Mouse (Mus musculus) liver, embryonic 13.5 days (tissue): ENCODE data around the gene Cyfip2. TPM values are rescaled to one million over a fixed set of nuclear protein-coding genes. Genes with fewer than 3 reads are reported as not detected.

Experiments used
- ATAC-seq: fragments of 200-750 bp; cut with Nextera tagmentation; 2 replicates; pipeline ENCODE4 v1.8.0; 2017; ENCODE audit warnings: low read depth, mild to moderate bottlenecking, moderate number of reproducible peaks, moderate library complexity
- DNase-seq: peaks from one replicate; pipeline ENCODE4 v3.0.0; 2022
- H3K27ac ChIP-seq: fragments of 300-500 bp; sonication (generic); 2 replicates; pipeline ENCODE4 v1.5.1; 2015; ENCODE audit warnings: moderate library complexity, mild to moderate bottlenecking, inconsistent platforms
- H3K27me3 ChIP-seq: fragments of 300-500 bp; sonication (generic); 2 replicates; pipeline ENCODE4 v1.6.1; 2015; ENCODE audit warnings: mild to moderate bottlenecking, inconsistent platforms
- H3K36me3 ChIP-seq: fragments of 300-500 bp; sonication (generic); 2 replicates; pipeline ENCODE4 v1.6.1; 2015; ENCODE audit warnings: mild to moderate bottlenecking, inconsistent platforms
- H3K4me1 ChIP-seq: fragments of 300-500 bp; sonication (generic); replicated peaks from 2 replicates; pipeline ENCODE4 v1.6.1; 2015; ENCODE audit warnings: inconsistent platforms
- H3K4me2 ChIP-seq: fragments of 300-500 bp; sonication (generic); 2 replicates; pipeline ENCODE4 v1.6.1; 2015; ENCODE audit warnings: inconsistent platforms, mild to moderate bottlenecking, moderate library complexity
- H3K4me3 ChIP-seq: fragments of 300-500 bp; sonication (generic); replicated peaks from 2 replicates; pipeline ENCODE4 v1.5.1; 2015; ENCODE audit warnings: mild to moderate bottlenecking, inconsistent platforms
- H3K9ac ChIP-seq: fragments of 300-500 bp; sonication (generic); 2 replicates; pipeline ENCODE4 v1.6.1; 2015; ENCODE audit warnings: mild to moderate bottlenecking, inconsistent platforms
- H3K9me3 ChIP-seq: fragments of 300-500 bp; sonication (generic); replicated peaks from 2 replicates; pipeline ENCODE4 v1.6.1; 2016; ENCODE audit warnings: inconsistent platforms
- WGBS: fragments of 180-500 bp; shearing (Covaris S2); methylation state at CpG from one replicate; pipeline ENCODE4 v1.1.7; 2015; ENCODE audit not compliant: insufficient replicate concordance; 5-methylcytosine and 5-hydroxymethylcytosine counted together
- polyA plus RNA-seq: library from polyadenylated mRNA; unstranded; fragments of >200 nt; fragmentation: Nextera tagmentation; extraction: Ambion mirVana; gene quantifications from 2 replicates; pipeline ENCODE4 v1.2.1, GENCODE M21; 2015

Cyfip2 gene
- polyA plus RNA-seq, 1 experiment from 2014 or later = 2.8 TPM

DNA sequence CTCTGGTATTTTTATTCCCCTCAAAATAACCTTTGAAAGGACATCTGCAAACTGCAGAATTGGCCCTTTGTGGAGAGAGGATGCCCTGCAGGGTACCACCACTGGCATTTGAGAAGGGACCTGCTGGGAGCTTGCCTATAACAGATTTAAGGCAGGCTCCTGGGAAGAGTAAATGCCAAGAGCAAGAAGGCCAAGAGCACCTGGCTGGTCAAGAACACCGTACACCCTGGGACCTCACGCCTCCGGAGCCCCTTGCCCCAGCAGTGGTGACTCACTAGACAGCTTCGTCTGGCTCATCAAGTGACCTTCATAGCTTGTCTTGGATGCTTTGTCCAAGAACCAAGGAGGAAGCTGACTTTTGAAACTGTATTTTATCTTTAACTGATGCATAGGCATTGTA, 79.9 kb downstream of the Cyfip2 start:
- no peak for ATAC-seq
- no peak overlapping the region for H3K9ac ChIP-seq
- H3K27me3 ChIP-seq = no peaks in the 10 kb centered on the region
- no peak overlapping the region for H3K4me3 ChIP-seq
- H3K36me3 ChIP-seq = no peaks in the 10 kb centered on the region
- H3K4me1 ChIP-seq = no peaks in the 10 kb centered on the region
- DNase-seq = no peak
- H3K9me3 ChIP-seq = no peaks in the 10 kb centered on the region
- no peak overlapping the region for H3K4me2 ChIP-seq
- no peak overlapping the region for H3K27ac ChIP-seq
- WGBS = 73% methylated on average over 4 of the region's 4 CpGs

GRCm38 (mm10) chr11:46230184-46230583, 82.5 kb downstream of the Cyfip2 start:
- Histone ChIP-seq H3K4me1 (no peaks in the 10 kb centered on the region), H3K27me3 (no peaks in the 10 kb centered on the region)
- 67% methylated on average over 6 of the region's 6 CpGs for WGBS

GRCm38 (mm10) chr11:46225345-46225744, 87.3 kb downstream of the Cyfip2 start:
- Histone ChIP-seq H3K36me3 (no peaks in the 10 kb centered on the region), H3K4me3 (no peak overlapping the region), H3K9me3 (no peaks in the 10 kb centered on the region), H3K4me1 (no peaks in the 10 kb centered on the region), H3K27me3 (no peaks in the 10 kb centered on the region), H3K9ac (no peak overlapping the region), H3K27ac (no peak overlapping the region), H3K4me2 (no peak overlapping the region)
- 76% methylated on average over 5 of the region's 5 CpGs for WGBS
- DNase-seq (no peak), ATAC-seq (no peak)

More at GRCm38 (mm10) chr11:46230184-46230583, 82.5 kb downstream of the Cyfip2 start:
- no peak overlapping the region for H3K4me3 ChIP-seq
- H3K36me3 ChIP-seq = no peaks in the 10 kb centered on the region
- ATAC-seq = no peak
- no peak overlapping the region for H3K4me2 ChIP-seq
- H3K9ac ChIP-seq = no peak overlapping the region
- no peaks in the 10 kb centered on the region for H3K9me3 ChIP-seq
- DNase-seq = no peak
- H3K27ac ChIP-seq = no peak overlapping the region

- no peaks in the 10 kb centered on the region for H3K9me3 ChIP-seq
- H3K27me3 ChIP-seq = no peaks in the 10 kb centered on the region
- no peak for ATAC-seq
- H3K4me1 ChIP-seq = no peaks in the 10 kb centered on the region
- H3K4me3 ChIP-seq = no peak overlapping the region
- H3K4me2 ChIP-seq = no peak overlapping the region
- DNase-seq = no peak
- 52% methylated on average over 2 of the region's 2 CpGs for WGBS
- no peaks in the 10 kb centered on the region for H3K36me3 ChIP-seq
- no peak overlapping the region for H3K9ac ChIP-seq
- no peak overlapping the region for H3K27ac ChIP-seq
Observed at GRCm38 (mm10) chr11:46223575-46223974, 89.1 kb downstream of the Cyfip2 start.

- no peaks in the 10 kb centered on the region for H3K27me3 ChIP-seq
- no peaks in the 10 kb centered on the region for H3K36me3 ChIP-seq
- no peak for ATAC-seq
- no peaks in the 10 kb centered on the region for H3K9me3 ChIP-seq
- WGBS = 70% methylated on average over 2 of the region's 2 CpGs
- no peak for DNase-seq
- H3K4me3 ChIP-seq = no peak overlapping the region
- H3K9ac ChIP-seq = no peak overlapping the region
- no peak overlapping the region for H3K27ac ChIP-seq
- no peak overlapping the region for H3K4me2 ChIP-seq
- peaks cover under 1% of the 10 kb centered on the region; the same call in 1 of the 2 replicates for H3K4me1 ChIP-seq
Observed at GRCm38 (mm10) chr11:46220211-46220610, 92.4 kb downstream of the Cyfip2 start.

DNA sequence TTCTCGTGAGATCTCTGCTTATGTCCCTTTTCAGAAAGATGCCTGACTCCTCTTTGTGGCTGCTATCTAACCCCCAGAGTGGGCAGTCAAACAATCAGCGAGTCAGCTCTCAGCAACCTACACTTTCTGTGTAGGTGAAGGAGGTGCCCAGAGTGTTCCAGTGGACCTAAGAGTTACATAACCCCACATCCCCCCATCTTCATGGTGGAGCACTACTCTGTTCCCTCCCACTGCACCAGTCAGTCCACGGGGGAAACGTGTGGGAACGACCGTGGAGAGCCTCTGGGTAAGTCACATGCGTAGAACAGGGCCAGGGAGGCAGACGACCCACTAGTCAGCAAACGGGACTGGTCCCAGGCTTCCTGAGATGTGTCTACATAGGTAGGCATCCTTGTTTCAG, 93.3 kb downstream of the Cyfip2 start:
- Histone ChIP-seq H3K36me3 (no peaks in the 10 kb centered on the region), H3K27me3 (no peaks in the 10 kb centered on the region), H3K4me3 (no peak overlapping the region), H3K4me2 (no peak overlapping the region), H3K27ac (no peak overlapping the region), H3K4me1 (peaks cover 9% of the 10 kb centered on the region), H3K9ac (no peak overlapping the region), H3K9me3 (no peaks in the 10 kb centered on the region)
- ATAC-seq (no peak), DNase-seq (no peak)
- WGBS = 61% methylated on average over 9 of the region's 9 CpGs

DNA sequence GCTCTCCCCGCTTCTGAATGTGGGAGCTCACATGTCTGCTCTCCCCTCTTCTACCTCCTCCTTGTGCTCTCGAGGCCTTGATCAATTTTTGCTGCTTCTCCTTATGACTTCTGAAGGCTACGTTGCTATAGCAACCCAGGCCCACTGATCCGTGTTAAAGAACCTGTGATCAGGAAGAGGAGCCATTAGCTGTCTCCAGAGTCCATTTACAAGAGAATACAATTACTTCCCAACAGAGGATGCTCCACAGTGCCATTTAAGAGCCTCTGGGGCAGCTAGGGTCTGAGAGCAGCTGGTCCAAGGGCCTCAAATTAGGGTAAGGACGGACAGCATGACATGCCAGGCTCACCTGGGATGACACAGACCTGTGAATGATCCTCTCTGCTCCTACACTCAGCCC, 94.1 kb downstream of the Cyfip2 start:
- no peak overlapping the region for H3K4me3 ChIP-seq
- WGBS = 51% methylated on average over 5 of the region's 5 CpGs
- no peak overlapping the region for H3K27ac ChIP-seq
- DNase-seq (no peak), ATAC-seq (no peak)
- H3K9ac ChIP-seq = no peak overlapping the region
- no peaks in the 10 kb centered on the region for H3K36me3 ChIP-seq
- no peaks in the 10 kb centered on the region for H3K9me3 ChIP-seq
- H3K4me1 ChIP-seq = peaks cover 13% of the 10 kb centered on the region
- no peak overlapping the region for H3K4me2 ChIP-seq
- no peaks in the 10 kb centered on the region for H3K27me3 ChIP-seq

DNA sequence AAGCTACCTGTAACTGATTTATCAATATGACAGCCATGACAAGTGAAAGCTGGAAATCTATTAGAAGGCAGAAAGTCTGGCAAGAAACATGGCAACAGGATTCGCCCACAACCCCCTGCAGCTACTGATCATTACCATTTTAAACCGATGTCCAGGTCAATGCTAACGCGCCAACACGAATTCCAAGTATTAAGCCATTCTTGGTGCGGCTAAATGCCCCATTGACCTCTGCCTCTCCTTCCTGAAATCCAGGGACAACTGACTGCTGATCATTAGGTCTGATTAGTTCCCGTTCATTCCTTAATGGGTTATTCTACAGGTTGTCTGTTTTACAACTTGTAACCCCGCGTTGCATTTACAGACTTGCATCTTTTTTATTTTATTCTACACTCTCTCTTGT, 95.0 kb downstream of the Cyfip2 start:
- H3K27ac ChIP-seq = no peak overlapping the region
- no peak overlapping the region for H3K4me2 ChIP-seq
- H3K36me3 ChIP-seq = no peaks in the 10 kb centered on the region
- no peaks in the 10 kb centered on the region for H3K27me3 ChIP-seq
- H3K9me3 ChIP-seq = no peaks in the 10 kb centered on the region
- H3K9ac ChIP-seq = no peak overlapping the region
- DNase-seq (no peak), ATAC-seq (no peak)
- H3K4me1 ChIP-seq = peaks cover 13% of the 10 kb centered on the region
- 78% methylated on average over 9 of the region's 9 CpGs for WGBS
- no peak overlapping the region for H3K4me3 ChIP-seq

- Histone ChIP-seq H3K9me3 (no peaks in the 10 kb centered on the region), H3K9ac (no peak overlapping the region), H3K4me1 (peaks cover 13% of the 10 kb centered on the region), H3K4me3 (no peak overlapping the region), H3K27me3 (no peaks in the 10 kb centered on the region), H3K4me2 (no peak overlapping the region), H3K36me3 (no peaks in the 10 kb centered on the region), H3K27ac (no peak overlapping the region)
- ATAC-seq = no peak
- DNase-seq = peak; percentile 43
- 56% methylated on average over 7 of the region's 7 CpGs for WGBS
Observed at GRCm38 (mm10) chr11:46216669-46217068, 96.0 kb downstream of the Cyfip2 start.

GRCm38 (mm10) chr11:46215354-46215753, 97.3 kb downstream of the Cyfip2 start:
- Histone ChIP-seq H3K9me3 (no peaks in the 10 kb centered on the region), H3K36me3 (no peaks in the 10 kb centered on the region), H3K4me1 (peaks cover 13% of the 10 kb centered on the region), H3K9ac (no peak overlapping the region), H3K4me2 (0 out of 2 replicates have a peak overlapping the region, but pooled peaks have one; percentile 3), H3K27ac (0 out of 2 replicates have a peak overlapping the region, but pooled peaks have one; percentile 41), H3K4me3 (no peak overlapping the region), H3K27me3 (no peaks in the 10 kb centered on the region)
- 23% methylated on average over 3 of the region's 3 CpGs for WGBS
- peak; percentile 46 for DNase-seq
- peak; percentile 71 for ATAC-seq

DNA sequence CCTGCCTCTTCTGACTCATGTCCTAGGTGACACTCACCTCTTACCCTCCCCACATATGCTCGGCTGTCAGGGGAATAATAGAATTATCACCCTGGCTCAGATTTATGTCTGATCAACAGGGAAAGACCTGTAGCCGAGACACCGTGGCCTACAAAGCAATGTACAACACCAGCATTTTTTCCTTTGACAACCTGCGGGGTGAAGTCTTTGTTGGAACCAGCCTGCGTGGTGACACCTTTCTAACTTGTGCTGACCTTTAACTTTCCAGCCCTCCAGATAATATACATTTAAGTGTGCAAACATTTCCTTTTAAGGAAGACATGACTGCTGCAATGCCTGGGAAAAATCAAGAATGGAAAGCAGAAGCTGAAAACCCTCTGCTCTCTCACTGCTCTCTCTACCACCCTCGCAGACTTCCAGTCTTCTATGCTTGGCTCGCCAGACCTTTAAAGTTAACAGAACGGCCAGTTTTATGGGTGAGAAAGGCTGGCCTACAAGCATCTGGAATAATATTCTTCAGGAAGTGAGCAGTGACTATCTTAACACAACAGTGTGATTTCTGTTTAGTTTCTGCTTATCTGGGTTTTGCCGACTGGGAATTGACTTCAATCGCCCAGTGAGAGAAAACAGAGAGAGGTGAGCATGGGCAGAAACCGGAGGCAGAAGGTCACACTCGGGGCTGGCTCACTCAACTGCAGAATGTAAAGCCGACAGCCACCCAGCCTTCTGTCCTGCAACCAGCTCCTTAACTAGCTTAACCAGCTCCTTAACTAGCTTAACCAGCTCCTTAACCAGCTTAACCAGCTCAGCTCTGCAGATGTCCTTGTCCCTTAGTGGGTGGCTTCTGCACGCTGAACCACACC, 98.1 kb downstream of the Cyfip2 start:
- Histone ChIP-seq H3K27ac (peak overlapping the region; percentile 41), H3K9me3 (no peaks in the 10 kb centered on the region), H3K4me2 (0 out of 2 replicates have a peak overlapping the region, but pooled peaks have one; percentile 3), H3K36me3 (no peaks in the 10 kb centered on the region), H3K27me3 (no peaks in the 10 kb centered on the region), H3K4me3 (no peak overlapping the region), H3K4me1 (peaks cover 13% of the 10 kb centered on the region), H3K9ac (no peak overlapping the region)
- ATAC-seq (no peak), DNase-seq (no peak)
- 46% methylated on average over 14 of the region's 14 CpGs for WGBS

DNA sequence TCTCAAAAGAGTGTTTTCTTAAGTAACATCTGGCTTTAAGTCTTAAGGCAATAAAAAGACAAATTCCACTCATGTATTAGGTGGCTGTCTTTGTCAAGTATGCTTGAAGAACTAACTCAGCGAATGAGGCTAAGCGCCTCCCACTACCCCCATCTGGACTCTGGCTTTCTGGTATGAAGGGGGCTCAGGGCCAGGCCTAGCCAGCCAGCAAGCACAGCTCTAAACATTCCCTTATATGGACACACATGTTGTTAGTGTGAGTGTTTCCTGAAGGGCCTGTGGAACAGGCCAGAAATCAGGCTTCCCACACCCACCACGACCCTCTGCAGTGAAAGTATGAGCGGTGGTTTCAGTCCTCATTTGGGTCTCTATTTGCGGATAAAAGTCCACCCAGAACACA, 98.8 kb downstream of the Cyfip2 start:
- no peak overlapping the region for H3K4me3 ChIP-seq
- peak overlapping the region; percentile 41 for H3K27ac ChIP-seq
- no peak overlapping the region for H3K9ac ChIP-seq
- H3K36me3 ChIP-seq = no peaks in the 10 kb centered on the region
- 69% methylated on average over 5 of the region's 5 CpGs for WGBS
- no peak; the same call in 1 of the 2 replicates for ATAC-seq
- H3K4me1 ChIP-seq = peaks cover 13% of the 10 kb centered on the region
- no peak for DNase-seq
- H3K9me3 ChIP-seq = no peaks in the 10 kb centered on the region
- no peak overlapping the region for H3K4me2 ChIP-seq
- no peaks in the 10 kb centered on the region for H3K27me3 ChIP-seq
